Mouse (Mus musculus): ENCODE data around the gene Fam20c.

GRCm38 (mm10) chr5:138853349-138853748, 99.0 kb downstream of the Fam20c start:
- TF ChIP-seq CTCF (IDR thresholded peaks at IDR 0.05; ENCODE audit: low read depth): no peak
- TF ChIP-seq EP300 (IDR thresholded peaks at IDR 0.05; ENCODE audit: low read depth): no peak

Measured in heart, postnatal 0 days (tissue).